Mouse (Mus musculus): ENCODE data around the gene Klhl10. TPM values are rescaled to one million over a fixed set of nuclear protein-coding genes. Genes with fewer than 3 reads are reported as not detected.

Klhl10 gene
- total and polyA plus RNA-seq, 3 experiments = 0.65 to 0.81 TPM; not detected in 1

- Histone ChIP-seq H3K27ac (ENCODE audit: control insufficient read depth, low read depth, low read length) (no peak overlapping the region), H3K9me3 (replicated peaks; ENCODE audit: insufficient read depth, low read length) (no peaks in the 10 kb centered on the region), H3K79me2 (ENCODE audit: control insufficient read depth, insufficient read depth, low read length, poor library complexity) (no peaks in the 10 kb centered on the region), H3K36me3 (ENCODE audit: control insufficient read depth in 1 of 2, insufficient read depth in 2 of 2, low read length in 2 of 2) (peaks cover 0 to 4% of the 10 kb centered on the region in 2 experiments; a peak in 2 of 4 replicates), H3K4me3 (ENCODE audit: control insufficient read depth in 1 of 2, insufficient read depth in 1 of 2, low read depth in 2 of 2, low read length in 2 of 2) (no peak overlapping the region), H3K4me1 (ENCODE audit: control insufficient read depth in 1 of 2, insufficient read depth in 2 of 2, low read length in 2 of 2) (peaks cover 2 to 8% of the 10 kb centered on the region in 2 experiments), H3K27me3 (ENCODE audit: control insufficient read depth in 1 of 2, insufficient read depth in 2 of 2, low read length in 2 of 2) (no peaks in the 10 kb centered on the region), H3K9ac (ENCODE audit: control insufficient read depth, low read depth, low read length, poor library complexity, severe bottlenecking) (no peak overlapping the region)
- TF ChIP-seq TBP (IDR thresholded peaks at IDR 0.05; ENCODE audit: low read depth, low read length) (no peak), MEF2A (IDR thresholded peaks at IDR 0.05; ENCODE audit: extremely low read depth, insufficient replicate concordance, low read depth, low read length, poor library complexity, severe bottlenecking) (no peak), MAFK (IDR thresholded peaks at IDR 0.05; ENCODE audit: borderline replicate concordance, low read depth, low read length) (no peak), TAL1 (IDR thresholded peaks at IDR 0.05; ENCODE audit: low read length) (no peak), ZNF384 (IDR thresholded peaks at IDR 0.05; ENCODE audit: low read depth, low read length) (no peak), ETS1 (IDR thresholded peaks at IDR 0.05; ENCODE audit: low read depth, low read length) (no peak), POLR2AphosphoS5 (IDR thresholded peaks at IDR 0.05; ENCODE audit: borderline replicate concordance, low read depth, low read length) (no peak), POLR2A (IDR thresholded peaks at IDR 0.05; ENCODE audit: control insufficient read depth in 1 of 2, insufficient read depth in 1 of 2, low read depth in 1 of 2, low read length in 2 of 2, poor library complexity in 1 of 2) (no peak), MYB (IDR thresholded peaks at IDR 0.05; ENCODE audit: low read depth, low read length) (no peak), USF2 (IDR thresholded peaks at IDR 0.05; ENCODE audit: borderline replicate concordance in 1 of 2, insufficient read depth in 1 of 2, low read depth in 1 of 2, low read length in 2 of 2) (no peak), GATA1 (IDR thresholded peaks at IDR 0.05; ENCODE audit: low read depth, low read length) (no peak), MAX (IDR thresholded peaks at IDR 0.05; ENCODE audit: low read length) (no peak), GABPA (IDR thresholded peaks at IDR 0.05; ENCODE audit: low read depth, low read length) (no peak), BHLHE40 (IDR thresholded peaks at IDR 0.05; ENCODE audit: borderline replicate concordance, low read depth, low read length) (no peak)
- no peak for DNase-seq (ENCODE audit: low read depth, low spot score)
These were observed 11.7 kb upstream of the Klhl10 start for GRCm38 (mm10) chr11:100430052-100430451.

- Histone ChIP-seq H3K27ac (ENCODE audit: control insufficient read depth, low read depth, low read length) (no peak overlapping the region), H3K79me2 (ENCODE audit: control insufficient read depth, insufficient read depth, low read length, poor library complexity) (no peaks in the 10 kb centered on the region), H3K36me3 (ENCODE audit: control insufficient read depth in 1 of 2, insufficient read depth in 2 of 2, low read length in 2 of 2) (no peaks in the 10 kb centered on the region), H3K4me3 (ENCODE audit: control insufficient read depth in 1 of 2, insufficient read depth in 1 of 2, low read depth in 2 of 2, low read length in 2 of 2) (no peak overlapping the region), H3K9ac (ENCODE audit: control insufficient read depth, low read depth, low read length, poor library complexity, severe bottlenecking) (no peak overlapping the region), H3K4me1 (ENCODE audit: control insufficient read depth in 1 of 2, insufficient read depth in 2 of 2, low read length in 2 of 2) (no peaks in the 10 kb centered on the region), H3K9me3 (replicated peaks; ENCODE audit: insufficient read depth, low read length) (no peaks in the 10 kb centered on the region), H3K27me3 (ENCODE audit: control insufficient read depth in 1 of 2, insufficient read depth in 2 of 2, low read length in 2 of 2) (no peaks in the 10 kb centered on the region)
- TF ChIP-seq CTCF (IDR thresholded peaks at IDR 0.05 in 2 of 3, conservative IDR thresholded peaks at IDR 0.05 in 1 of 3; ENCODE audit: control insufficient read depth in 1 of 3, insufficient read depth in 1 of 3, low read depth in 2 of 3, low read length in 3 of 3, poor library complexity in 1 of 3, severe bottlenecking in 1 of 3) = no peak
- TF ChIP-seq RAD21 (IDR thresholded peaks at IDR 0.05; ENCODE audit: low read depth, low read length) = no peak
- TF ChIP-seq ZC3H11A (IDR thresholded peaks at IDR 0.05; ENCODE audit: low read depth, low read length) = no peak
- TF ChIP-seq ETS1 (IDR thresholded peaks at IDR 0.05; ENCODE audit: low read depth, low read length) = no peak
- TF ChIP-seq SIN3A (IDR thresholded peaks at IDR 0.05; ENCODE audit: low read length) = no peak
- no peak for TF ChIP-seq GATA1 (IDR thresholded peaks at IDR 0.05; ENCODE audit: low read depth, low read length)
- no peak for TF ChIP-seq MAFK (IDR thresholded peaks at IDR 0.05; ENCODE audit: borderline replicate concordance, low read depth, low read length)
- no peak for TF ChIP-seq ZKSCAN1 (IDR thresholded peaks at IDR 0.05; ENCODE audit: low read depth, low read length)
- no peak for TF ChIP-seq TCF12 (IDR thresholded peaks at IDR 0.05; ENCODE audit: low read depth, low read length)
- TF ChIP-seq ZNF384 (IDR thresholded peaks at IDR 0.05; ENCODE audit: low read depth, low read length) = no peak
- TF ChIP-seq MAX (IDR thresholded peaks at IDR 0.05; ENCODE audit: low read length) = no peak
- TF ChIP-seq KAT2A (conservative IDR thresholded peaks at IDR 0.05; ENCODE audit: low read depth, low read length) = no peak
- no peak for TF ChIP-seq GABPA (IDR thresholded peaks at IDR 0.05; ENCODE audit: low read depth, low read length)
- TF ChIP-seq POLR2A (IDR thresholded peaks at IDR 0.05; ENCODE audit: control insufficient read depth in 1 of 2, insufficient read depth in 1 of 2, low read depth in 1 of 2, low read length in 2 of 2, poor library complexity in 1 of 2) = no peak
- no peak for TF ChIP-seq USF1 (IDR thresholded peaks at IDR 0.05; ENCODE audit: low read depth, low read length)
- TF ChIP-seq EP300 (IDR thresholded peaks at IDR 0.05; ENCODE audit: low read depth in 1 of 2, low read length in 2 of 2) = no peak
- TF ChIP-seq CHD2 (IDR thresholded peaks at IDR 0.05; ENCODE audit: low read length) = no peak
- no peak for DNase-seq (ENCODE audit: low read depth, low spot score)
These were observed 9.7 kb upstream of the Klhl10 start for GRCm38 (mm10) chr11:100432002-100432401.
